Mouse (Mus musculus): ENCODE results near the gene Olfr161.
"Not testable (repeated sequence)": the region's sequence is repeated elsewhere in the genome, so short reads cannot be mapped to it uniquely, and the experiment has no call there.

The Olfr161 gene

GRCm38 (mm10) chr16:3590691-3591090 is at the start of gene Olfr161:
Olfr161 (plus strand) TSS chr16:3591042.
- DNase-seq, result no peak

GRCm38 (mm10) chr16:3563553-3563952 is 27.3 kb upstream of the Olfr161 start:
- no peak for DNase-seq

- not testable (repeated sequence) for DNase-seq
Measured at GRCm38 (mm10) chr16:3577658-3578057, 13.2 kb upstream of the Olfr161 start.

DNA sequence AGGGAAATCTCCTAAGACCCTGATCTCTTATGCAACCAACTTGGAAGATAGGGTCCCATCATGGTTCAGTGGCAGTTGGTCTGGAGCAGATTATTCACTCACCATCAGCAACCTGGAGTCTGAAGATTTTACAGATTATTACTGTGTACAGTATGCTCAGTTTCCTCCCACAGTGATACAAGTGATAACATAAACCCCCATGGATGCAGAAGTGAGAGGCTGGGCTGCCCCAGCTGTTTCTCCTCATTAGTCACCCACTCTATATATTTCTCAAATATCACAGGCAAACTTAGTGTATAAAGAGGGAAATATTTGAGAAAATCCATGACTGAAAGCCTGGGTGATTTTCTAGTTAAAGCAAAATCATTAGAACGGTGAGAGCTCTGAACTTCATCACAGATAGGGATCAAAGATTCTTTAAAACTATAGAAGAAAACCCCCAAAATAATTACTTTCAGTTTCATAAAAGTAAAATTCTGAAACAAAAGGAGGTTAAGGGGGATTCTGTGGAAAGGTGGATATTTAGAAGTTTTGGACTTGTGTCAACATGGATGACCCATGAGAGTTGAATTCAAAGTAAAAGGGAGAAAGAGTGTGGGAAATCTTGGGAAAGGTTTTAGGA is 12.5 kb upstream of the Olfr161 start:
- DNase-seq, result not testable (repeated sequence)

DNA sequence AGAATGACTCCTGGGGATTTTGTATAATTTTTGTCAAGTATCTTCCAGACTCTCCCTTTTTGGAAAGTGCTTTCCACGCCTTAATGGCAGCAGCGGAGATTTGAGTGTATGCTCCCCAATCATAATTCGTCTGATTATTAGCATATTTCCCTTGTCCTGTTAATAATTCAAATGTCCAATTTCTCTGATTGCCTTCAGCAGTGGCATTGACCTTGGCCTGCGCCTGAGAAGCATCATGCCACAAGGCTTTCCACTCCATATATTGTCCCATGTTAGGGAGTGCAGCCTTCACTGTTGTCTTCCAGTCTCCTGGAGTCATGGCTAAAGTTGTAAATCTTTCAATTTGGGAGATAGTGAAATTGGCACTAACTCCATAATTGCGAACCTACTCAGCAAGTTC is 40.5 kb downstream of the Olfr161 start:
- not testable (repeated sequence) for DNase-seq

GRCm38 (mm10) chr16:3632572-3633361 is 41.9 kb downstream of the Olfr161 start:
- DNase-seq, result not testable (repeated sequence)
